Mouse (Mus musculus) forebrain, embryonic 15.5 days (tissue): ENCODE data around the gene Umps. TPM values are rescaled to one million over a fixed set of nuclear protein-coding genes. Genes with fewer than 3 reads are reported as not detected.

ENCODE experiments used
- ATAC-seq: fragments of 200-750 bp; cut with Nextera tagmentation; replicated peaks from 2 replicates; pipeline ENCODE4 v1.8.0; 2017; ENCODE audit warnings: mild to moderate bottlenecking, moderate TSS enrichment, moderate library complexity
- H3K27ac ChIP-seq: fragments of 300-500 bp; sonication (generic); replicated peaks from 2 replicates; pipeline ENCODE4 v1.5.1; 2015; ENCODE audit warnings: mild to moderate bottlenecking, inconsistent platforms
- H3K27me3 ChIP-seq: fragments of 300-500 bp; sonication (generic); 2 replicates; pipeline ENCODE4 v1.6.1; 2015; ENCODE audit warnings: inconsistent platforms
- H3K36me3 ChIP-seq: fragments of 300-500 bp; sonication (generic); 2 replicates; pipeline ENCODE4 v1.6.1; 2015; ENCODE audit warnings: mild to moderate bottlenecking, inconsistent platforms
- H3K4me1 ChIP-seq: fragments of 300-500 bp; sonication (generic); 2 replicates; pipeline ENCODE4 v1.6.1; 2015; ENCODE audit warnings: inconsistent platforms
- H3K4me2 ChIP-seq: fragments of 300-500 bp; sonication (generic); replicated peaks from 2 replicates; pipeline ENCODE4 v1.6.1; 2015; ENCODE audit warnings: mild to moderate bottlenecking, inconsistent platforms
- H3K4me3 ChIP-seq: fragments of 300-500 bp; sonication (generic); 2 replicates; pipeline ENCODE4 v1.5.1; 2015; ENCODE audit warnings: mild to moderate bottlenecking, inconsistent platforms
- H3K9ac ChIP-seq: fragments of 300-500 bp; sonication (generic); replicated peaks from 2 replicates; pipeline ENCODE4 v1.6.1; 2015; ENCODE audit warnings: mild to moderate bottlenecking, inconsistent platforms
- H3K9me3 ChIP-seq: fragments of 300-500 bp; sonication (generic); 2 replicates; pipeline ENCODE4 v1.6.1; 2016; ENCODE audit warnings: inconsistent platforms
- WGBS: fragments of 180-500 bp; shearing (Covaris S2); methylation state at CpG from one replicate; pipeline ENCODE4 v1.1.7; 2015; ENCODE audit warnings: mixed read lengths; 5-methylcytosine and 5-hydroxymethylcytosine counted together
- polyA plus RNA-seq: library from polyadenylated mRNA; unstranded; fragments of >200 nt; fragmentation: Nextera tagmentation; extraction: Ambion mirVana; gene quantifications from 2 replicates; pipeline ENCODE4 v1.2.1, GENCODE M21; 2015

The Umps gene
- polyA plus RNA-seq, 1 experiment from 2014 or later, result 32.9 TPM

DNA sequence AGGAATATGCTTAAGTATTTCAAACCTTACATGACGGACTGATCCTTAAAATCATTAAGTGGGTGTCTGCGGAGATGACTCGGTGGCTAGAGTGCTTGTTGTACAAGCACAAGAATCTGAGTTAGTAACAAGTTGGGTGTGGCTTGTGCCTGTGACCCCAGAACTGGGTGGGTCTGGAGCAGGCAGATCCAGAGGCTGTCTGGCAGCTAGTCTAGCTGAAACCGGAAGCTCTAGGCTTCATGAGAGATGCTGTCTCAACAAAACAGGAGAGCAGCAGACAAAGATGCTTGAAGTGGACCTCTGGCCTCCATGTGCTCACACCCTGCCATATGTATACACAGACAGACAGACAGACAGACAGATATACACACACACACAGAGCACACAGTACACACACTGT, 23.9 kb upstream of the Umps start:
- Histone ChIP-seq H3K36me3 (peaks cover 16% of the 10 kb centered on the region; the same call in 1 of the 2 replicates), H3K4me2 (no peak overlapping the region), H3K9me3 (no peaks in the 10 kb centered on the region), H3K27ac (no peak overlapping the region), H3K4me1 (no peaks in the 10 kb centered on the region), H3K4me3 (no peak overlapping the region), H3K27me3 (no peaks in the 10 kb centered on the region), H3K9ac (no peak overlapping the region)
- 83% methylated on average over 4 of the region's 4 CpGs for WGBS
- no peak for ATAC-seq

DNA sequence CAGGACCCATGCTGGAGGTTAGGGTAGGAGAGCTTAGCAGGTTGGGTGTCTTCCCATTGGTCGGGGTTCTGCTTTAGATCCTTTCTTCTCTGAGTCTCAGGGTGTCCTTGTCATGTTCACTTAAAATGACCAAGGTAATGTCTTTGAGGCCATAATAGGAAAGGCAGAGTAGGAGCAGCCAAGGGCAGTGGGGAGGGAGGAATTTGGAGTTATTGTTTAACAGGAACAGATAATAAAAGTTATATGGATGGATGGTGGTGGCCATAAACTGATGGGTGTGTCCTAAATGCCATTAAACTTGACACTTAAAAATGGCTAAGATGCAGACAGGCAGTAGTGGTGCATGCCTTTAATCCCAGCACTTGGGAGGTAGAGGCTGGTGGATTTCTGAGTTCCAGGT, 22.3 kb upstream of the Umps start:
- Histone ChIP-seq H3K27me3 (no peaks in the 10 kb centered on the region), H3K27ac (no peak overlapping the region), H3K9ac (no peak overlapping the region), H3K9me3 (no peaks in the 10 kb centered on the region), H3K4me1 (no peaks in the 10 kb centered on the region), H3K4me2 (no peak overlapping the region), H3K4me3 (no peak overlapping the region), H3K36me3 (peaks cover 16% of the 10 kb centered on the region; the same call in 1 of the 2 replicates)
- 94% methylated on average over 1 of the region's 1 CpGs for WGBS
- no peak for ATAC-seq

DNA sequence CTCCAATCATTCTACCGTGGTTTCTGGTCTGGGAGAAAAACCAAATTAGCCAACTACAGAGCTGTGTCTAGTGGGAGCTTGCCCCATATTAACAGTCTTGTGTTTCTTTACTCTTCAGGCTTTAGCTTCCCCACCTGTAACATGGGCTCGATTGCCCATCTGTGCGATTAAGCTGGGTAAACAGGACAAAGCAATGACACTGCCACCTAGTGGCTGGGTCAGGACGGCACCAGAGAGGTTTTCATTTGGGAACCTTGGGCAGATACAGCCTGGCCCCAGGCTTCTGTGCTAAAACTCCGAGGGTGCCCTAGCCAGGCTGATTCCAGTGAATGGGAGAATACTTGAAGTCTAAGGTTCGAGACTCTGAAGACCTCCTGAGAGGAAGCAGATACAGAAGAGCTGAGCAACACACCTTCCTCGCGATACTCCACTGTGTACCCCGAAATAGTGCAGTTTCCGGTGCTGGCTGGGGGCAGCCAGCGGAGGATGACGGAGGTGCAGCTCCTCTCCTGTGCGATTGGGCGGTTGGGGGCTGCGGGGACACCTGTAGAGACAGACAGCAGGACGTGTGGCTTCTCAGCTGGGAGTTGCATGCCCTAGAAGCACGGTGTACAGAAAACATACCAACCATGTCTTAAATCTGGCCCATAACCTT, 21.6 kb upstream of the Umps start:
- Histone ChIP-seq H3K27me3 (no peaks in the 10 kb centered on the region), H3K9ac (no peak overlapping the region), H3K4me2 (no peak overlapping the region), H3K4me1 (no peaks in the 10 kb centered on the region), H3K27ac (no peak overlapping the region), H3K4me3 (no peak overlapping the region), H3K9me3 (no peaks in the 10 kb centered on the region), H3K36me3 (peaks cover 16% of the 10 kb centered on the region; the same call in 1 of the 2 replicates)
- 62% methylated on average over 17 of the region's 17 CpGs for WGBS
- ATAC-seq, result no peak

DNA sequence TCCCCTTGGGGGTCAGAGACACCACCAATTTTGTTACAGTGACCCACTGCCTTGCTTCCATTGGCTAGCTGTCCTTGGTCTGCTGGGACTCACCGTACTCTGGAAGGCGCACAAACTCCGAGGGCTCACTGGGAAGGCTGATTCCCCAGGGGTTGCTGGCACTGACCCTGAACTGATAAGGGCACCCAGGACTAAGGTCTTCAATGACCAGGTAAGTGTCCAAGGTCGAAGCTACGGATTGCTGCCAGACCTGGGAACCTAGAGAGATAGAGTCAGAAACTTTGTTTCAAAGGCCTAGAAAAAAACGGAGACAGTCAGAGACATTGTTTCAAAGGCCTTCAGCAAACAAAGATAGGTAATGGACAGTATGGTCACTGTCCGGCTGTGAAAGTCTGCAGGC, 20.2 kb upstream of the Umps start:
- H3K4me3 ChIP-seq, result no peak overlapping the region
- no peak for ATAC-seq
- no peak overlapping the region for H3K4me2 ChIP-seq
- H3K4me1 ChIP-seq, result no peaks in the 10 kb centered on the region
- H3K36me3 ChIP-seq, result peaks cover 14% of the 10 kb centered on the region; the same call in 1 of the 2 replicates
- no peak overlapping the region for H3K9ac ChIP-seq
- H3K27me3 ChIP-seq, result no peaks in the 10 kb centered on the region
- WGBS, result 90% methylated on average over 7 of the region's 7 CpGs
- no peak overlapping the region for H3K27ac ChIP-seq
- no peaks in the 10 kb centered on the region for H3K9me3 ChIP-seq

DNA sequence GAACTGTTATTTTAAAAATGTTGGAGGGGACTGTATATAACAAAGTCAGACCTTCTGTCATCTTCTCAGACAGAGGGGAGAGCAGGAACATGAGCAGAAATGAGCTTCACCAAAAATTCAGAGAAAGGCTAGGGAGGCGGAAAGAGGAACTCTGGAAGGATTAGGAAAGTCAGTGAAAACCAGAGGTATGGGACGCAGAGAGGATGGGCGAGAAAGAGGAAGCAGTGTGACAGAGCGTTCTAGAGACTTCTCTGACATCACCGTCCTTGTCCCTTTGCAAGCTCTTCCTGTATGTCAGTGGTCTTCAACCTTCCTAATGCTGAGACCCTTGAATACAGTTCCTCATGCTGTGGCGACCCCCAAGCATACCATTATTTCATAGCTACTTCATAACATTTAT, 18.5 kb upstream of the Umps start:
- no peak for ATAC-seq
- H3K4me3 ChIP-seq, result no peak overlapping the region
- H3K9me3 ChIP-seq, result no peaks in the 10 kb centered on the region
- peaks cover 19% of the 10 kb centered on the region for H3K36me3 ChIP-seq
- H3K27me3 ChIP-seq, result no peaks in the 10 kb centered on the region
- no peak overlapping the region for H3K4me2 ChIP-seq
- no peak overlapping the region for H3K9ac ChIP-seq
- H3K4me1 ChIP-seq, result no peaks in the 10 kb centered on the region
- H3K27ac ChIP-seq, result no peak overlapping the region
- WGBS, result 92% methylated on average over 6 of the region's 6 CpGs

DNA sequence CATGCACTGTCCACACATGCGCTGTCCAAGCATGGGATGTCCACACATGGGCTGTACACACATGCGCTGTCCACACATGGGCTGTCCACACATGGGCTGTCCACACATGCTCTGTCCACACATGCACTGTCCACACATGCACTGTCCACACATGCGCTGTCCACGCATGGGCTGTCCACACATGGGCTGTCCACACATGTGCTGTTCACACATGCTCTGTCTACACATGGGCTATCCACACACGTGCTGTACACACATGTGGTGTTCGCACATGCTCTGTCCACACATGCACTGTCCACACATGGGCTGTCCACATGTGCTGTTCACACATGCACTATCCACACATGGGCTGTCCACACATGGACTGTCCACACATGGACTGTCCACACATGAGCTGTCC, 16.9 kb upstream of the Umps start:
- no peak overlapping the region for H3K9ac ChIP-seq
- no peak overlapping the region for H3K27ac ChIP-seq
- no peaks in the 10 kb centered on the region for H3K27me3 ChIP-seq
- 95% methylated on average over 6 of the region's 6 CpGs for WGBS
- H3K4me3 ChIP-seq, result no peak overlapping the region
- no peak overlapping the region for H3K4me2 ChIP-seq
- peaks cover 20% of the 10 kb centered on the region for H3K36me3 ChIP-seq
- no peaks in the 10 kb centered on the region for H3K9me3 ChIP-seq
- no peaks in the 10 kb centered on the region for H3K4me1 ChIP-seq
- ATAC-seq, result no peak

DNA sequence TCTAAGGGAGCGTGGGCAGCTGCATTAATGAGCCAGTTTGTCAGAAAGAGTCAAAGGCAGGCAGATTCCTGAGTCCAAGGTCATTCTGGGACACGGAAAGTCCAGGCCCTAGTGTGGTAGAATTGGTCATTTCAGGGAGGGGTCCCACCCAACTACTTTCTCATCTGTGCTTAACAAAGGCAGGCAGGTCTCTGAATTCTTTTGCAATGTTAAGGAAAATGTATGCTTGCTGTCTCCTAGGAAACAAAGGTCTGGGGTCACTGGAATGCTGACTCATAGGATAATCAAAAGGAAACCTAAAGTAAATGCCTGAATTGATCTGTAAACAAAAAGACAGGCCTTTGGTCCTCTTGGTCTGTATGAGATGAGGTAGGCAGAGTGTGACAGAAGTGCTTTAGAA, 13.0 kb upstream of the Umps start:
- no peak overlapping the region for H3K4me3 ChIP-seq
- H3K4me1 ChIP-seq, result no peaks in the 10 kb centered on the region
- 53% methylated on average over 2 of the region's 2 CpGs for WGBS
- peaks cover 40% of the 10 kb centered on the region for H3K36me3 ChIP-seq
- no peaks in the 10 kb centered on the region for H3K27me3 ChIP-seq
- H3K9ac ChIP-seq, result no peak overlapping the region
- H3K27ac ChIP-seq, result no peak overlapping the region
- no peak for ATAC-seq
- H3K4me2 ChIP-seq, result no peak overlapping the region
- H3K9me3 ChIP-seq, result no peaks in the 10 kb centered on the region

DNA sequence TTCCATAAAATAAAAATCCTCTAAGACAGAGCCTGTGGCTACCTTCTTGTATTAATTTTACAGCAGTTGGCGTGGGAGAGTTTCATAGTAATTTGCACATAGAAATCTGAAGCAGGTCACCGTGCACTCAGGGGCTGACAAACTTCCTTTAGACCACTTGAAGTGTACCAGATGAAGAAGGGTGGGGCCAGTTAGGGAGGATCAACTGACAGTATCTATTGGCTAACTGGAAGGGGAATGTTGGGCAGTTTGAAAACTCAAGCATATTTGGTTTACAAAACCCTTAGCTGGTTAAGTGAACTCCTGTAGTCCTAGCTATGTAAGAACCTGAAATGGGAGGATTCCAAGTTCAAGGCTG, 424 bp upstream of the Umps start:
- Histone ChIP-seq H3K36me3 (peaks cover 14% of the 10 kb centered on the region; the same call in 1 of the 2 replicates), H3K27me3 (no peaks in the 10 kb centered on the region), H3K9ac (peak overlapping the region; percentile 79), H3K4me2 (peak overlapping the region; percentile 80), H3K9me3 (no peaks in the 10 kb centered on the region), H3K4me1 (peaks cover 11% of the 10 kb centered on the region), H3K27ac (peak overlapping the region; percentile 29), H3K4me3 (peak overlapping the region; percentile 76)
- 70% methylated on average over 2 of the region's 2 CpGs for WGBS
- peak; percentile 10; the same call in 1 of the 2 replicates for ATAC-seq

DNA sequence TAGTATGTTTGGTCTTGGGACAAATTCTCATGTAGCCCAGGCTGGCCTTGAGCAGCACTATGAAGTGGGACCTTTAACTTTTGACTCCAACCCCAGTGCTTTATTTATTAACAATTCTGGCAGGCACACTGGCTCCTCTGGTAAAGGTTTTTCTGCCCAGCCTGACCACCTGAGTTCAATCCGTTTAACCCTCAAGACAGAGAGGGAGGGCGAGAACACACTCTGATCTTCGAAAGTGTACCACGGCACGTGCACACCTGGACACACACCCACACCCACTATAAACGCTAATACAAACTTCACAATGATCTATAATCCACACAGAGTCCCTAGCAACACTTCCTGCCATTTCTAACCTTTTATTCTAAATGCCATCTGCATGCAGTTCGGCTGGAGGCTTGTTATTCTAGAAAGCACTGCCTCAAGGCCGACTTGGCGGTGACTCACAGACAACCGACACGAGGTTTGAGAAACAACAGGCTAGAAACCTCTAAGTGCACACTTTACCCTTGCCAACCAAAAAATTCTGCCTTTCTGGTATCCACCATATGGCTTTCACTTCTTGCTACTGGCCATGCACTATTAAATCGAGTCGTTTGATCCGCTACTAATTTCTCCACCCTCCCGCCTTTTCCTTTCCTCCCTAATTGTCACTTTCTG, 830 bp downstream of the Umps start:
- 0 out of 2 replicates have a peak overlapping the region, but pooled peaks have one; percentile 29 for H3K27ac ChIP-seq
- 12% methylated on average over 15 of the region's 15 CpGs for WGBS
- ATAC-seq, result peak; percentile 15; the same call in 1 of the 2 replicates

DNA sequence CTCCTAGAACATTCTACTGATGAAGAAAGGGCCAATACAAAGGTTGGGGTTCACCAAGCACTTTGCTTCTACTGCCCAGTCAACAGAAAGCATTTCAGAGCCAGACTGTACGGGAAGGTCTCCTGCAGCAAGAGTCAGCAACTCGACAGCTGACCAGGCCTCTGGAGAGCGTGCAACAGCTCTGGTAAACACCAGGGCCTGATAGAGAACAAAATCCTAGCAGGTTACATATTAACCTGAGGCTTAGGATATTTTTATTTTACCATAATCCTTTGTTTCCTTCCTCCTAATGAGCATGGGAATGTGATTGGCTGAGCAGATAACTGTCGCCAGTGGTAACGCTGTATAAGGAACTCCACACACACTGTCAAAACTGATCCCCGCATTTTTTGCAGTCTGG, 3.3 kb downstream of the Umps start:
- 90% methylated on average over 6 of the region's 6 CpGs for WGBS
- no peak overlapping the region for H3K4me3 ChIP-seq
- no peak overlapping the region for H3K4me2 ChIP-seq
- H3K36me3 ChIP-seq, result peaks cover 43% of the 10 kb centered on the region
- H3K27me3 ChIP-seq, result no peaks in the 10 kb centered on the region
- no peak overlapping the region for H3K9ac ChIP-seq
- no peak overlapping the region for H3K27ac ChIP-seq
- peaks cover 11% of the 10 kb centered on the region for H3K4me1 ChIP-seq
- no peaks in the 10 kb centered on the region for H3K9me3 ChIP-seq
- ATAC-seq, result no peak

More for the DNA sequence above, 830 bp downstream of the Umps start:
- Histone ChIP-seq H3K9ac (peak overlapping the region; percentile 79), H3K4me3 (peak overlapping the region; percentile 76), H3K9me3 (no peaks in the 10 kb centered on the region), H3K36me3 (peaks cover 22% of the 10 kb centered on the region), H3K4me1 (peaks cover 11% of the 10 kb centered on the region), H3K4me2 (peak overlapping the region; percentile 80), H3K27me3 (no peaks in the 10 kb centered on the region)

DNA sequence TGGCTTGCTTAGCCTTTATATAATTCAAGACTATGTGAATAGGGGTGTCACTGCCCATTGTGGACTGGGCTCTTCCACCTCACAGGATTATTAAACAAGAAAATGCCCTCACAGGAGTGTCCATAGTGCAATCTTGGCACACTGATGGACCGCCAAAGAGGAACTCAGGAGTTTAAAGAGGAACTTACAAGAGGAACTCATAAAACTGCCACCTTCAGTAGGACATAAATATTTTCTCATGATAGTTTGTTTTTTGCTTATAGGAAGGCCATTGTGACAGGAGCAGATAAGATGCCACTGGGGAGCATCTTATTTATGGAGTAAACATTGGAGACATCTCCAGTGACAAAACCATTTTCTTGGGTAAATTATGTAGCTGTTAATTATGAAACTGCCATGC, 12.0 kb downstream of the Umps start:
- Histone ChIP-seq H3K9ac (no peak overlapping the region), H3K9me3 (no peaks in the 10 kb centered on the region), H3K4me2 (no peak overlapping the region), H3K4me1 (no peaks in the 10 kb centered on the region), H3K27ac (no peak overlapping the region), H3K36me3 (peaks cover 54% of the 10 kb centered on the region), H3K27me3 (no peaks in the 10 kb centered on the region), H3K4me3 (no peak overlapping the region)
- 95% methylated on average over 1 of the region's 1 CpGs for whole genome bisulfite sequencing
- no peak for ATAC-seq

DNA sequence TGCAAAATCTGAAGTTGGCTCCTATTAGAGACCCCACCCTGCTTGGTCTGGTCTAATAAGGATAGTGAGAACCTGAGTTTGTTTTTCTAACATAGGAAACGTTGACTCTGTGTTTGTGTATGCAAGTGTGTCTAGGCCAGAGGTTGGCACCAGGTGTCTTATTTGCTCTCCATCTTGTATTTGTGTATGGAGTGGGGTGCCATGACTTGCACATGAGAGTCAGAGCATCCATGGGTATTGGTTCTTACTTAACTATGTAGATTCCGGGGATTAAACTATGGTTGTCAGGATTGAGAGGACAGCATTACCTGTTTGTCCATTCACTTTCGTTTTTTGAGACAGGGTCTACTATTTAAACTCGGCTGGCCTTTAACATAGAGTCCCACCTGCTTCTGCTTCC, 13.8 kb downstream of the Umps start:
- Histone ChIP-seq H3K27ac (no peak overlapping the region), H3K4me2 (no peak overlapping the region), H3K36me3 (peaks cover 43% of the 10 kb centered on the region), H3K9ac (no peak overlapping the region), H3K4me3 (no peak overlapping the region), H3K9me3 (no peaks in the 10 kb centered on the region), H3K27me3 (no peaks in the 10 kb centered on the region), H3K4me1 (no peaks in the 10 kb centered on the region)
- no peak for ATAC-seq
- WGBS, result 89% methylated on average over 4 of the region's 4 CpGs
